ENCODE assay signal across 14 mouse cellular contexts in genomic region chr13:84565644-84566532, GRCm38 (mm10).
A peak's percentile ranks its signal among the peaks of the same experiment; 100 is the strongest.
DNase-seq lines count a peak whose midpoint lies in the region; ATAC-seq lines count a peak whose summit lies in the region.
"Had no signal": no experiment of that assay in that cellular context is flagged by ENCODE, and none has a peak within 500 bp of the region (broad histone marks: within the 10 kb centered on the region; RNA-seq: fewer than 3 reads in every experiment).

No protein-coding gene starts in this region.

- H3K4me2 ChIP-seq in hindbrain, embryonic 15.5 days, result peak overlapping the region; percentile 35
- H3K4me2 ChIP-seq in neural tube, embryonic 11.5 days (ENCODE audit: low read depth), result peak overlapping the region; percentile 26; the same call in 1 of the 2 replicates
- H3K4me2 ChIP-seq: embryonic facial prominence, embryonic 15.5 days; limb, embryonic 12.5 days; lung, embryonic 14.5 days had no signal

- peaks cover 40% of the 10 kb centered on the region for H3K4me1 ChIP-seq in forebrain, embryonic 10.5 days
- peaks cover 12% of the 10 kb centered on the region for H3K4me1 ChIP-seq in hindbrain, embryonic 15.5 days (replicated peaks)
- peaks cover 6% of the 10 kb centered on the region for H3K4me1 ChIP-seq in neural tube, embryonic 11.5 days (ENCODE audit: control insufficient read depth, insufficient read depth, low read length)
- H3K4me1 ChIP-seq: embryonic facial prominence, embryonic 15.5 days; limb, embryonic 12.5 days had no signal

- no peaks in the 10 kb centered on the region for H3K27me3 ChIP-seq in forebrain, embryonic 10.5 days (ENCODE audit: poor library complexity, severe bottlenecking)
- H3K27me3 ChIP-seq in hindbrain, embryonic 15.5 days, result no peaks in the 10 kb centered on the region
- H3K27me3 ChIP-seq in neural tube, embryonic 11.5 days (ENCODE audit: control insufficient read depth, insufficient read depth, low read length), result no peaks in the 10 kb centered on the region
- H3K27me3 ChIP-seq: CH12.LX; embryonic facial prominence, embryonic 15.5 days; limb, embryonic 12.5 days had no signal

- H3K4me3 ChIP-seq in forebrain, embryonic 10.5 days, result no peak overlapping the region
- no peak overlapping the region for H3K4me3 ChIP-seq in hindbrain, embryonic 15.5 days
- H3K4me3 ChIP-seq in neural tube, embryonic 11.5 days (ENCODE audit: low read depth, low read length), result no peak overlapping the region
- H3K4me3 ChIP-seq: embryonic facial prominence, embryonic 15.5 days; limb, embryonic 12.5 days had no signal

- no peaks in the 10 kb centered on the region for H3K9me3 ChIP-seq in forebrain, embryonic 10.5 days
- no peaks in the 10 kb centered on the region for H3K9me3 ChIP-seq in hindbrain, embryonic 15.5 days
- H3K9me3 ChIP-seq in neural tube, embryonic 11.5 days (ENCODE audit: control insufficient read depth, low read length), result no peaks in the 10 kb centered on the region
- H3K9me3 ChIP-seq: embryonic facial prominence, embryonic 15.5 days; limb, embryonic 12.5 days had no signal

- ATAC-seq in hindbrain, embryonic 15.5 days (ENCODE audit: low FRiP score, low read depth), result peak; percentile 87
- ATAC-seq in neural tube, embryonic 11.5 days (ENCODE audit: insufficient read depth, low FRiP score, low TSS enrichment), result peak; percentile 91

- WGBS in forebrain, embryonic 10.5 days, result 84% methylated on average over 11 of the region's 11 CpGs
- 29% methylated on average over 11 of the region's 11 CpGs for WGBS in hindbrain, embryonic 15.5 days
- WGBS in neural tube, embryonic 11.5 days, result 52% methylated on average over 11 of the region's 11 CpGs

- DNase-seq in layer of hippocampus, postnatal 14 days (ENCODE audit: low spot score in 2 of 2), result peak; percentile 31 to 38
- no peak for DNase-seq in layer of hippocampus, adult 11-12 months (ENCODE audit: low spot score)
- no peak for DNase-seq in forebrain, embryonic 10.5 days (ENCODE audit: extremely low spot score, low spot score)
- peak; percentile 60 for DNase-seq in neural tube, embryonic 11.5 days (ENCODE audit: low spot score)
- DNase-seq in ovary, adult 18-20 months (ENCODE audit: low spot score), result no peak
- DNase-seq in spleen, adult 12 weeks (ENCODE audit: low spot score), result no peak
- no peak for DNase-seq in lung, postnatal 36 days
- DNase-seq: heart, adult 18-20 months; kidney, postnatal 10 days; lung, embryonic 14.5 days had no signal

- H3K9ac ChIP-seq in hindbrain, embryonic 15.5 days, result no peak overlapping the region
- 0 out of 2 replicates have a peak overlapping the region, but pooled peaks have one; percentile 31 for H3K9ac ChIP-seq in neural tube, embryonic 11.5 days (ENCODE audit: low read length)
- H3K9ac ChIP-seq: embryonic facial prominence, embryonic 15.5 days; limb, embryonic 12.5 days; lung, embryonic 14.5 days had no signal

- H3K36me3 ChIP-seq in forebrain, embryonic 10.5 days (replicated peaks), result no peaks in the 10 kb centered on the region
- H3K36me3 ChIP-seq in hindbrain, embryonic 15.5 days, result no peaks in the 10 kb centered on the region
- no peaks in the 10 kb centered on the region for H3K36me3 ChIP-seq in neural tube, embryonic 11.5 days (ENCODE audit: control insufficient read depth, insufficient read depth, low read length)
- H3K36me3 ChIP-seq: embryonic facial prominence, embryonic 15.5 days; limb, embryonic 12.5 days had no signal

- H3K27ac ChIP-seq in forebrain, embryonic 10.5 days, result peak overlapping the region; percentile 72
- H3K27ac ChIP-seq in hindbrain, embryonic 15.5 days (replicated peaks), result peak overlapping the region; percentile 82
- peak overlapping the region; percentile 86 for H3K27ac ChIP-seq in neural tube, embryonic 11.5 days (ENCODE audit: low read depth, low read length)
- H3K27ac ChIP-seq: embryonic facial prominence, embryonic 15.5 days; limb, embryonic 12.5 days had no signal

Comparison
In these comparisons a context has a peak if more than half of its experiments do, and no peak if none do; other contexts are left out.
1. DNase-seq: peak in layer of hippocampus, postnatal 14 days (2 of 2) and neural tube, embryonic 11.5 days (single experiment); none in layer of hippocampus, adult 11-12 months (single experiment), forebrain, embryonic 10.5 days (single experiment), ovary, adult 18-20 months (single experiment), spleen, adult 12 weeks (single experiment) and lung, postnatal 36 days (single experiment).
2. Peak in every context shown above with its lines, with median percentiles within 50 percentile points of each other: H3K27ac ChIP-seq.